Mouse (Mus musculus) bone marrow, adult 2 months (tissue): ENCODE data around the gene Zfp112. TPM values are rescaled to one million over a fixed set of nuclear protein-coding genes. Genes with fewer than 3 reads are reported as not detected.
"Not testable (repeated sequence)": the region's sequence is repeated elsewhere in the genome, so short reads cannot be mapped to it uniquely, and the experiment has no call there.

ENCODE experiments used
- H3K27ac ChIP-seq: fragments of 200-500 bp; 2 replicates; pipeline ENCODE4 v1.5.1; 2012; ENCODE audit warnings: low read depth, mild to moderate bottlenecking, control low read depth, inconsistent platforms, low read length; ENCODE audit not compliant: control insufficient read depth, poor library complexity, insufficient read depth
- H3K4me1 ChIP-seq: fragments of 200-500 bp; 2 replicates; pipeline ENCODE4 v1.6.1; 2011; ENCODE audit warnings: low read length; ENCODE audit not compliant: control insufficient read depth, insufficient read depth
- H3K4me3 ChIP-seq: fragments of 200-500 bp; replicated peaks from 2 replicates; pipeline ENCODE3; 2011; ENCODE audit warnings: mild to moderate bottlenecking, low read depth, low read length, control low read depth; ENCODE audit not compliant: control insufficient read depth
- CTCF ChIP-seq: fragments of 200-500 bp; IDR thresholded peaks from 2 replicates; pipeline ENCODE4 v1.5.1; 2011; ENCODE audit warnings: low read length, control low read depth; ENCODE audit not compliant: control insufficient read depth, insufficient read depth
- POLR2A ChIP-seq: fragments of 200-500 bp; IDR thresholded peaks from 2 replicates; pipeline ENCODE4 v1.6.1; 2011; ENCODE audit warnings: low read depth, mild to moderate bottlenecking, control low read depth, low read length, borderline replicate concordance; ENCODE audit not compliant: control insufficient read depth
- WGBS: fragments of 180-500 bp; shearing (Covaris S2); methylation state at CpG from one replicate; pipeline ENCODE4 v1.1.7; 2018; 5-methylcytosine and 5-hydroxymethylcytosine counted together
- polyA plus RNA-seq: library from polyadenylated mRNA; stranded (reverse); fragments of >200 nt; gene quantifications from 2 replicates; pipeline ENCODE4 v1.2.4, GENCODE M21; 2011; ENCODE audit warnings: low replicate concordance; ENCODE audit not compliant: missing spikeins, insufficient read depth, insufficient read length

Gene Zfp112
- polyA plus RNA-seq, result 0.36 and 0.65 TPM in 2 replicates

GRCm38 (mm10) chr7:24112156-24112856 lies at the start of gene Zfp112:
Gene Zfp112 (plus strand): TSS chr7:24112314.
- WGBS, result 10% methylated on average over 23 of the region's 23 CpGs
- H3K4me3 ChIP-seq, result peak within 1 kb of the TSS; percentile 42
- H3K4me1 ChIP-seq, result no peaks in the 10 kb centered on the region
- TF ChIP-seq POLR2A, result no peak
- TF ChIP-seq CTCF, result no peak
- H3K27ac ChIP-seq, result no peak within 1 kb of the TSS

- H3K4me1 ChIP-seq, H3K27ac ChIP-seq, H3K4me3 ChIP-seq: not testable (repeated sequence)
- 26% methylated on average over 1 of the region's 1 CpGs for WGBS
These were observed 37.7 kb upstream of the Zfp112 start for GRCm38 (mm10) chr7:24074424-24074823.

GRCm38 (mm10) chr7:24081634-24082431 lies 30.3 kb upstream of the Zfp112 start, which contains the start of gene Zfp180:
Gene Zfp180 (plus strand): TSS chr7:24081924.
- TF ChIP-seq CTCF, result 0 out of 2 replicates have a peak, but pooled peaks have one; percentile 0
- peak; percentile 54; the same call in 1 of the 2 replicates for TF ChIP-seq POLR2A
- WGBS, result 12% methylated on average over 44 of the region's 44 CpGs
- Histone ChIP-seq H3K27ac (peak within 1 kb of the TSS; percentile 78), H3K4me3 (peak within 1 kb of the TSS; percentile 85), H3K4me1 (no peaks in the 10 kb centered on the region; the same call in 1 of the 2 replicates)

- Histone ChIP-seq H3K27ac (peak overlapping the region; percentile 78), H3K4me3 (peak overlapping the region; percentile 85), H3K4me1 (no peaks in the 10 kb centered on the region; the same call in 1 of the 2 replicates)
- TF ChIP-seq POLR2A (no peak), CTCF (no peak)
- 25% methylated on average over 15 of the region's 15 CpGs for WGBS
These were observed 29.5 kb upstream of the Zfp112 start for GRCm38 (mm10) chr7:24082457-24083235.

GRCm38 (mm10) chr7:24086871-24087270 lies 25.2 kb upstream of the Zfp112 start:
- H3K4me1 ChIP-seq, result no peaks in the 10 kb centered on the region; the same call in 1 of the 2 replicates
- TF ChIP-seq POLR2A, result no peak
- TF ChIP-seq CTCF, result no peak
- H3K4me3 ChIP-seq, result no peak overlapping the region
- no peak overlapping the region for H3K27ac ChIP-seq
- 83% methylated on average over 4 of the region's 4 CpGs for WGBS

- no peaks in the 10 kb centered on the region; the same call in 1 of the 2 replicates for H3K4me1 ChIP-seq
- H3K27ac ChIP-seq, result no peak overlapping the region; the same call in 1 of the 2 replicates
- H3K4me3 ChIP-seq, result no peak overlapping the region
- WGBS, result 87% methylated on average over 12 of the region's 12 CpGs
- no peak for TF ChIP-seq POLR2A
- TF ChIP-seq CTCF, result no peak
These were observed 24.5 kb upstream of the Zfp112 start for GRCm38 (mm10) chr7:24087485-24088125.

GRCm38 (mm10) chr7:24104403-24104802 lies 7.7 kb upstream of the Zfp112 start:
- Histone ChIP-seq H3K4me3 (no peak overlapping the region), H3K27ac (no peak overlapping the region), H3K4me1 (no peaks in the 10 kb centered on the region)
- WGBS, result 89% methylated on average over 9 of the region's 9 CpGs
- TF ChIP-seq POLR2A (no peak), CTCF (no peak)
